Mouse (Mus musculus): Measurements from ENCODE around the gene Tef. TPM values are rescaled to one million over a fixed set of nuclear protein-coding genes. Genes with fewer than 3 reads are reported as not detected.

The Tef gene
- total and polyA plus RNA-seq, 3 experiments: 12.3 to 21.7 TPM; not detected in 1

DNA sequence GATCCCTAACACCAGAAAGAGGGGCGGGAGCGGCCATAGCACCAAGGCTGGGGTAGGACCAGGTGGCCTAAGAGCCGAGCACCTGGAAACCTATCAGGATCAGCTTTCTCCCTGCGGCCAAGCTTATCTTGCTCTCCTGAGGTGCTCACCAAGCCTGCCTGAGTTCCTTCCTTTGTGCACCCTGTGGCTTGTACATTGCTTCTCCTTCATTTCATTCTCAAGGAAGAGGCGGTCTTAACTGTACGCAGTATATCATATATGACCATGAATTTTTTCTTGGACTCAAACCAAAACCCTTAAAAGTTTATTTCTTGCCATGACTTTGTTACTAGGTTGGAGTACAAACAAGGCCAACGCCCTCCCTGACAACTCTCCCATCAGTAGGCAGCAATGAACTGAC, 62.0 kb downstream of the Tef start:
- Histone ChIP-seq H3K9ac (ENCODE audit: control insufficient read depth, low read depth, low read length, poor library complexity, severe bottlenecking) (peak overlapping the region; percentile 8), H3K4me1 (ENCODE audit: control insufficient read depth in 1 of 2, insufficient read depth in 2 of 2, low read length in 2 of 2) (peaks cover 18 to 19% of the 10 kb centered on the region in 2 experiments), H3K4me3 (ENCODE audit: control insufficient read depth in 1 of 2, insufficient read depth in 1 of 2, low read depth in 2 of 2, low read length in 2 of 2) (peak overlapping the region in 1 of 2 experiments; percentile 8; a peak in 1 of 4 replicates), H3K27ac (ENCODE audit: control insufficient read depth, low read depth, low read length) (peak overlapping the region; percentile 70), H3K79me2 (ENCODE audit: control insufficient read depth, insufficient read depth, low read length, poor library complexity) (peaks cover 7% of the 10 kb centered on the region), H3K9me3 (replicated peaks; ENCODE audit: insufficient read depth, low read length) (no peaks in the 10 kb centered on the region), H3K27me3 (ENCODE audit: control insufficient read depth in 1 of 2, insufficient read depth in 2 of 2, low read length in 2 of 2) (no peaks in the 10 kb centered on the region), H3K36me3 (ENCODE audit: control insufficient read depth in 1 of 2, insufficient read depth in 2 of 2, low read length in 2 of 2) (peaks cover 14 to 28% of the 10 kb centered on the region in 2 experiments)
- peak; percentile 91 for DNase-seq (ENCODE audit: low read depth, low spot score)
- TF ChIP-seq ETS1 (IDR thresholded peaks at IDR 0.05; ENCODE audit: low read depth, low read length): peak; percentile 74
- no peak for TF ChIP-seq ZKSCAN1 (IDR thresholded peaks at IDR 0.05; ENCODE audit: low read depth, low read length)
- TF ChIP-seq KAT2A (conservative IDR thresholded peaks at IDR 0.05; ENCODE audit: low read depth, low read length): no peak
- TF ChIP-seq POLR2AphosphoS2 (IDR thresholded peaks at IDR 0.05; ENCODE audit: low read length): peak; percentile 69; the same call in 1 of the 2 replicates
- TF ChIP-seq TCF12 (IDR thresholded peaks at IDR 0.05; ENCODE audit: low read depth, low read length): peak; percentile 94
- 0 out of 2 replicates have a peak, but pooled peaks have one; percentile 51 for TF ChIP-seq HCFC1 (IDR thresholded peaks at IDR 0.05; ENCODE audit: low read depth, low read length)
- no peak for TF ChIP-seq BHLHE40 (IDR thresholded peaks at IDR 0.05; ENCODE audit: borderline replicate concordance, low read depth, low read length)
- no peak for TF ChIP-seq ELF1 (IDR thresholded peaks at IDR 0.05; ENCODE audit: low read depth, low read length)
- TF ChIP-seq GABPA (IDR thresholded peaks at IDR 0.05; ENCODE audit: low read depth, low read length): no peak
- TF ChIP-seq ZC3H11A (IDR thresholded peaks at IDR 0.05; ENCODE audit: low read depth, low read length): no peak
- TF ChIP-seq SIN3A (IDR thresholded peaks at IDR 0.05; ENCODE audit: low read length): peak; percentile 70
- TF ChIP-seq MYC (IDR thresholded peaks at IDR 0.05; ENCODE audit: low read depth, low read length): peak; percentile 57; the same call in 1 of the 2 replicates
- TF ChIP-seq EP300 (IDR thresholded peaks at IDR 0.05; ENCODE audit: low read depth in 1 of 2, low read length in 2 of 2): peak; percentile 75 to 81
- TF ChIP-seq SMC3 (IDR thresholded peaks at IDR 0.05; ENCODE audit: low read depth, low read length): no peak
- no peak for TF ChIP-seq JUND (IDR thresholded peaks at IDR 0.05; ENCODE audit: low read depth, low read length)
- TF ChIP-seq GATA1 (IDR thresholded peaks at IDR 0.05; ENCODE audit: low read depth, low read length): peak; percentile 70
- 0 out of 2 replicates have a peak, but pooled peaks have one; percentile 42 for TF ChIP-seq TBP (IDR thresholded peaks at IDR 0.05; ENCODE audit: low read depth, low read length)
- TF ChIP-seq POLR2AphosphoS5 (IDR thresholded peaks at IDR 0.05; ENCODE audit: borderline replicate concordance, low read depth, low read length): no peak
- TF ChIP-seq CTCF (IDR thresholded peaks at IDR 0.05 in 2 of 3, conservative IDR thresholded peaks at IDR 0.05 in 1 of 3; ENCODE audit: control insufficient read depth in 1 of 3, insufficient read depth in 1 of 3, low read depth in 2 of 3, low read length in 3 of 3, poor library complexity in 1 of 3, severe bottlenecking in 1 of 3): no peak
- TF ChIP-seq USF1 (IDR thresholded peaks at IDR 0.05; ENCODE audit: low read depth, low read length): peak; percentile 41; the same call in 1 of the 2 replicates
- no peak for TF ChIP-seq USF2 (IDR thresholded peaks at IDR 0.05; ENCODE audit: borderline replicate concordance in 1 of 2, insufficient read depth in 1 of 2, low read depth in 1 of 2, low read length in 2 of 2)
- TF ChIP-seq POLR2A (IDR thresholded peaks at IDR 0.05; ENCODE audit: control insufficient read depth in 1 of 2, insufficient read depth in 1 of 2, low read depth in 1 of 2, low read length in 2 of 2, poor library complexity in 1 of 2): no peak
- TF ChIP-seq RAD21 (IDR thresholded peaks at IDR 0.05; ENCODE audit: low read depth, low read length): no peak
- no peak for TF ChIP-seq MEF2A (IDR thresholded peaks at IDR 0.05; ENCODE audit: extremely low read depth, insufficient replicate concordance, low read depth, low read length, poor library complexity, severe bottlenecking)
- no peak for TF ChIP-seq NELFE (IDR thresholded peaks at IDR 0.05; ENCODE audit: low read depth, low read length)
- TF ChIP-seq MAX (IDR thresholded peaks at IDR 0.05; ENCODE audit: low read length): no peak
- TF ChIP-seq MAFK (IDR thresholded peaks at IDR 0.05; ENCODE audit: borderline replicate concordance, low read depth, low read length): no peak
- TF ChIP-seq CHD1 (IDR thresholded peaks at IDR 0.05; ENCODE audit: low read depth, low read length): 0 out of 2 replicates have a peak, but pooled peaks have one; percentile 38
- 0 out of 2 replicates have a peak, but pooled peaks have one; percentile 21 for TF ChIP-seq NRF1 (IDR thresholded peaks at IDR 0.05; ENCODE audit: insufficient read depth, low read depth, low read length, poor library complexity, severe bottlenecking)
- peak; percentile 35 for TF ChIP-seq RCOR1 (IDR thresholded peaks at IDR 0.05; ENCODE audit: low read depth, low read length)
- no peak for TF ChIP-seq UBTF (IDR thresholded peaks at IDR 0.05; ENCODE audit: borderline replicate concordance, insufficient read depth, low read depth, low read length)
- TF ChIP-seq TAL1 (IDR thresholded peaks at IDR 0.05; ENCODE audit: low read length): peak; percentile 33
- TF ChIP-seq ZMIZ1 (IDR thresholded peaks at IDR 0.05; ENCODE audit: low read depth, low read length): 0 out of 2 replicates have a peak, but pooled peaks have one; percentile 36
- no peak for TF ChIP-seq CHD2 (IDR thresholded peaks at IDR 0.05; ENCODE audit: low read length)
- TF ChIP-seq MAZ (IDR thresholded peaks at IDR 0.05; ENCODE audit: low read depth, low read length): no peak
- TF ChIP-seq ZNF384 (IDR thresholded peaks at IDR 0.05; ENCODE audit: low read depth, low read length): peak; percentile 24; the same call in 1 of the 2 replicates
- no peak for TF ChIP-seq E2F4 (IDR thresholded peaks at IDR 0.05; ENCODE audit: borderline replicate concordance, low read depth, low read length)

All from MEL (cell line).